Mouse (Mus musculus): Measurements from ENCODE around the gene Stom.
A peak's percentile ranks its signal among the peaks of the same experiment; 100 is the strongest.

DNA sequence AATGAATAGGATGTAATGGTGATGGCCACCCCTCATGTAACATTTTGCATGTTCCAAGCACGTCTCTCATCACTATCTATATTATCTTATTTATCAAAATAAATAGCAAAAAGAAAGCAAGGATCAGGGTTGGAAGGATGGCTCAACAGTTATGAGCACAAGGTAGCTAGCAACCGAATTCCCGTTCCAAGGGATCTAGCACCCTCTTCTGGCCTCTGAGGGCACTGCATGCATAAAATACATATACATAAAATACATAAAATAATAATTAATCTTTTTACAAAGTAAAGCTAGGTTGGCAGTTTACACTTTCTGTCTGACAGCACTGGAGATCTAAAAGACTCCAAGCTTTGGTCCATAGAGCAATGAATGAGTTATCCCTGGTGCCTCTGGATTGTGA is 36.2 kb upstream of the Stom start:
- TF ChIP-seq CTCF (IDR thresholded peaks at IDR 0.05) (peak; percentile 72), POLR2A (IDR thresholded peaks at IDR 0.05; ENCODE audit: insufficient read depth, low read depth, low read length) (no peak), EP300 (IDR thresholded peaks at IDR 0.05; ENCODE audit: insufficient read depth, low read depth, low read length) (no peak)
